Mouse (Mus musculus): ENCODE measurements around the gene Rnf215.
"Not testable (repeated sequence)": the region's sequence is repeated elsewhere in the genome, so short reads cannot be mapped to it uniquely, and the experiment has no call there.

GRCm38 (mm10) chr11:4114541-4114940 is 20.5 kb upstream of the Rnf215 start:
- TF ChIP-seq POLR2A (IDR thresholded peaks at IDR 0.05; ENCODE audit: insufficient read depth, low read length); CTCF (IDR thresholded peaks at IDR 0.05; ENCODE audit: low read depth, low read length): not testable (repeated sequence)

All from ES-Bruce4 (cell line).